Mouse (Mus musculus): Measurements from ENCODE around the gene Erbin.

Gene Erbin

DNA sequence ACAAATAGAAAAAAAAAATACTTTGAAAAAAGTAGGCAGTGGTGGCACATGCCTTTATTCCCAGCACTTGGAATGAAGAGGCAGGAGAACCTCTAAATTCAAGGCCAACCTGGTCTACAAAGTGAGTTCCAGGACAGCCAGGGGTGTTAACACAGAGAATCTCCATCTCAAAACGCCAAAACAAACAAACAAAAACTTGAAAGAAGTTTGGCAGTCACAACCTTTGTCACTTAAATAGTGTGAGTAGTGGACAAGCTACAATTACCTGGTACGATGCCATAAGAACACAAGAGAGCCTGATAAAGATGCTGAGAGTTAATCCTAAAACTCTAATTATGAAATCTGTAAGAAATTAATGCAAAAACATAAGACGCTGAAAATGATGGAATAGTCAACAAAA lies 8.0 kb downstream of the Erbin start:
- no peak for DNase-seq (ENCODE audit: low read depth, low spot score)

DNA sequence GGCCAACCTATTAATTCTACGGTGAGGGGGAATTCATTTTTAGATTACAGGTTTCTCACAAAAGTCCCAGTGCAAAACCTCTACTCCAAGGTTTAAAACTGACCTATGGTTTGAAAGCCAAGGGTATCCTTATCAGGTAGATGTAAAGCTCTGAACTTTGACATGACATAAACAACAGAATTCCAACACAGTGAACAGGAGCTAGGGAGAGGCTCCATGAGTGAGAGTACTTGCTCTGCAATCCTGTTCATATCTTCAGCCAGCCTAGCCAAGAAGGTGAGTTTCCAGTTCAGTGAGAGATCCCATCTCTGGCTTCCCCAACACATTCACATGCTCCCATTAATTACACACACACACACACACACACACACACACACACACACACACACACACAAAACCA lies 9.7 kb downstream of the Erbin start:
- DNase-seq (ENCODE audit: low read depth, low spot score) = no peak

DNA sequence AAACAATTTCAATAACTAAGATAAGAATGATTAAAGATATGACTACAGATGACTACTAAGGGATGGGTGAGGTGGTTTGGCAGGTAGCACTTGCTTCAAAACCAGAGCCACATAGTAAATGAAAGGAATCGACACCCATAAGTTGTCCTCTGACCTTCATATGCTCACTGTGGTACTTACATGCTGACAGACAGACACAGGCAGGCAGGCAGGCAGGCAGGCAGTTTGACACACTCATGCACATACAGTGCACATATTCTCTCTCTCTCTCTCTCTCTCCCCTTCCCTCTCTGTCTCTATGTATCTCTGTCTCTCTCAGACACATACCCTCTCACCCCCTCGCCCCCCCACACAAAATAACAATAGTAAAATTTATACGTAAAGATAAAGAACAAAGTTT lies 10.4 kb downstream of the Erbin start:
- no peak for DNase-seq (ENCODE audit: low read depth, low spot score)

DNA sequence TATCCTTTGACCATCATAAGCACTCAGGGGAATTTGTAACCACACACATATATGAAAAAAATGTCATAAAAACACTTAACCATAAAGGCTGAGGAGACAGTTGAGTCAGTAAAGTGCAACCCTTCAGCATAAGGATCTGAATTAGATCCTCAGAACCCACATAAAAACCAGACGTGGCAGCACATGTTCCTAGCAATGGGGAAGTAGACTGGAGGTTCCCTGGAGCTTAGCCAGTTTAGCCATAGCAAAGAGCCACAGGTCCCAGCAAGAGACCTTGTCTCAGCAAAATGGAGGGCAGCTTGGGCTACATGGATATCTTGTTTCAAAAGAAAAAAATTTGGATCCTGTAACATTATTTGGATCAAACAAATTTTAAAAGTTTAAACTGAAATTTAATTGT lies 20.3 kb downstream of the Erbin start:
- no peak for DNase-seq (ENCODE audit: low read depth, low spot score)

DNA sequence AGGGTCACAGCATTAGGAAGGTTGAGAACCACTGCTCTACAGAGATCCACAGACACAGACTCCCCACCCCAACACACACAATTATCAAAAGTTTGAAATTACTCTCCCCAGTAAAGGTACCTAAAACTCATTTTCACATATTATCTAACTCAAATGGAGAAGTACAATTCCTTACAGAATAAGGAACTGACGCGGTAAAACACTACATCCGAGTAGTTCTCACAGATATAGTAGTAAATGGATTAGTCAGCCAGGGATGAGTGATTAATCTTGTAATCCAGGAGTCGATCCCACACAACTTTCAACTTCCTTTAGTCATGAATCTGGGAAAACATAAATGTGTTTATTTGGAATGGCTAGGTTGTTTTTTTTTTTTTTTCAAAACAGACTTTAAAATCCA lies 22.7 kb downstream of the Erbin start:
- no peak for DNase-seq (ENCODE audit: low read depth, low spot score)

DNA sequence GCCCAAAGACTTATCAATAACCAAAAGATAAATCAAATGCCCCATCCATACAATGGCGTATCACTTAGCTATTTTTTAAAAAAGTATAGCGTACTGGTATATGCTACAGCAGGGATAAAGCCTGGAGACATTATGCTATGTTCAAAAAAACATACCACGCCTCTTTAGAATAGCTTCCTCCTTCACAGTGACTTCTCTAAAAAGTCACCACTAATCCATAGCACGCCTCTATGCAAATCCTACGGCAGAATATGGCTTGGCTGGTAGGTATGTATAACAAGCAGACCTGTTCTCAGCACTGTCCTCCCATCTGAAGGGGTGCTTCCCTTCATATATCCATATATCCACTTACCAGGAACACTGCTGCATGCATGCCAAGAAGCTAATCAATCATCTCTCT lies 27.2 kb downstream of the Erbin start:
- no peak for DNase-seq (ENCODE audit: low read depth, low spot score)

DNA sequence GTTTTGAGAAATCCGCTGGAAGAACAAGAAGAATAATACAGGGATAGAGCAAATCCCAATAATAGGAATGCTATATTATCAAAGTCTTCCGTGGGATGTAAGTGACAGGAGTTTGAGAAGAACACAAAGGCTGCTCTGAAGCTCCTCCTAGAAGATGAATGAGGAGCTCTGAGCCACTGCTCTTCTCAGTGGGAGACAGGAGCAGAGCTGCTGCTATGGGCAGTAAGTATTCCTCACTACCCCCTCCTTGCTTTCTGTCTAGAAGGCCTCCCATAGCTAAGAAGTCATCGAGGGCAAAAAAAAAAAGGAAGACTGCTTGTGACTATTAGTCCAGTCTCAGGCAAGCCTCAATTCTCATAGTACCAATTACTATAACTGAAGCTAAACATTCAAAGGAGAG lies 30.3 kb downstream of the Erbin start:
- no peak for DNase-seq (ENCODE audit: low read depth, low spot score)

DNA sequence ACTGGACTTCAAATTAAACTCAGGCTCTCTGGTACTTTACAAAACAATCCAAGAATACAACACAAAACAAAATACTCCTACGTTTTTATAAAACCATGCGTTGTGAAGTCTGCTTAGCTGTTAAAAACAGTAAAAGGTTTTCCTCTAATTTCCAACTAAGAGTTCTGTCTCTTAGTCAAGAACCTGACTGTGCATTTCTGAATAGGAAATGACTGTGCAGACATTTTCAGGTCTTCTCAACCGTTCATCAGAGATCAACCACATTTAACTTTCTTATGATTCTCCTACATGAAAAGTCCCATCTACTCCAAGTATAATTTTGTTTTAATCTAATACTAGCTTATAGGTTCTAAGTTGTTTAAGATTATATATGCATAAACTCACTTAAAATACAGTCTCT lies 33.8 kb downstream of the Erbin start:
- DNase-seq (ENCODE audit: low read depth, low spot score) = no peak

DNA sequence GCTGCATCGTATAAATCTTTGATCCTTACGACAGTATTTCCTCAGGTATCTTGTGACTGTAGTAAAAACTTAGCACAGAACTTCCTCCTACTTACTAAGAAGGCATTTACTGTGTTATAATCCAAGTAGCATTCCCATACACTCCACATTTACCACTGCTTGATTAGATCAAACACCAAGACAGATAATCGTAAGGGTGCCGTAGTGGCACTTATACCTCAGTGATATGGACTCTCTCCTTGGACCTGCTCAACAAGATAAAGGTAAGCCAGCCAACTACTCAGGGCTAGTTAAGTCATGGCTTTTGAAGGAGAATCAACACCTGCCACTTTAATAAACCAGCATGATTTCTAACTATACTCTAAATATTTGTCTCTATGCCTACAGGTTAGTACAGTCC lies 39.1 kb downstream of the Erbin start:
- DNase-seq (ENCODE audit: low read depth, low spot score) = no peak

DNA sequence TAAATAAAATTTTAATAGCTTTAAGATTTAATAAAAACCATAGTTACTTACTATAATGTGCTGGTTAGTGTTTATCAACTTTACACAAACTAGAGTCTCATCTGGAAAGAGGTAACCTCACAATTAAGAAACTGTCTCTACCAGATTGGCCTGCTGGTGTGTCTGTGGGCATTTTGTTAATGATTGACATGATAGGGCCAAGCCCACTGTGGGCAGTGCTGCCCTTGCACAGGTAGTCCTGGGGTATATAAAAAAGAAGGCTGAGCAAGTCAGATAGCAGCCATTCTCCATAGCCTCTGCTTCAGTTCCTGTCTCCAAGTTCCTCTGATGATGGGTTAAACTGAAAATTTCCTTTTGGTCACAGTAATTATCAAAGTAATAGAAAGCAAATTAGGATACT lies 43.6 kb downstream of the Erbin start:
- no peak for DNase-seq (ENCODE audit: low read depth, low spot score)

DNA sequence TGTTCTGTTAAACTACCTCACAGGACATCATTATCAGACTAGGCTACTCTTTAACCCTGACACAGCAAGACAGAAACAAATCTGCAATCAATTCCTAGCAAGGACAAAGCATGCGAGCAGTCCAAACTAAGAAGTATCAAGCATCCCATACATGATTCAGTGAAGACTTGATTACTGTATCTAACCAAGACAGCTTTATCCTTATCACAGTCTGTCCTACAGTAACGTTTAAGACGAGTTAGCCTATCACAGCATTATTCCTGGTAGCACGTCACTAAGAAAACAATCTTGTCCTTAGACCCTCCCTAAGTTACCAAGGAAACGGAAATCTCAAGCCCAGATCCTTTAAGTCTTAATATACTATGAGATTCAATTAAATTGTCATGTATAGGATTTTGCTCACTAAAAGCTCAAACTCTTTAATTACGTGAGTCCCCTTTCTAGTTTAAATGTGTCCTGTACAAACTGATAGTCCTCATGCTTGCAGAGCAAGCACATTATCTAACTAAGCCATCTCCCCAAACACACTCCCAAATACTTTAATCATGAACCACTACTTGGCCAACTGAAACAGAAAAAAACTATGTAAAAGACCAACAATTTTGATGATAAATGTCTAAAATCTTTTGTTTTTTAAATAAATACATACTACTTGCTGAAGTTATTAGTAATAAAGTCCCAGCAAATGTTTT lies 44.3 kb downstream of the Erbin start:
- no peak for DNase-seq (ENCODE audit: low read depth, low spot score)

DNA sequence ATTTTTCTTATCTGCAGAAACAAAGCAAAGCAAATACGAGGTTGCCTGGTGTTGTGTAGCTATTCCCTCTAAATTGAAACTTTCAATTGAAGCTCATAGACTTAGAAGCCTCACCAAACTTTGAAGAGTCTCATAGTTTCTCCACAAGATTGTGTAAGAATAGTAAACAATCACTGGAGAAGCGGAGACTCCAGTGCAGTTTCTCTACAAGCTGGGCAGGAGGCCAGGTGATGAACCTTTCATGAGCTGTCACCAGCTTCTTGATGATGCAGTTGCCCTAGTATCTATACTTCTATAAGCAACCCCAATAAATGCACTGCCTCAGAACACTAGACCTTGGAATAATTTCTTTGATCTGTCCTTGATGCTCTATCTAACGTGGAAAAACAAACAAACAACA lies 49.5 kb downstream of the Erbin start:
- no peak for DNase-seq (ENCODE audit: low read depth, low spot score)

DNA sequence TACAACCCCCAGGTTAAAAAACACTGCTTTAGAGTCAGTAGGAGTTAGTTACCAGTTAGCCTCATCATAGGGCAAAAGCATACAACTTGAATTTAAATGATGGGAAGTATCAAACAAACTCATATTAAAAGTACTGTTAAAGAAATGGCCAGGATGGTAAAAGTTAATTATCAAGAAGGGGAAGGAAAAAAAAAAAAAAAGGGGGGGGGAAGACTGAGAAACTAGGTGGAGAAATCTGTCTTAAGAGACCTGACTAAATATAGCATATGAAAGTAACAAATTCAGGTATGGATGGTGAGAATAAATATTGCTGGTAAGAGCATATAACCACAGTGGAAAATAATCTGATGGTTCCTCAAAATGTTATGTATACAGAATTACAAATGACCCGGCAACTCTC lies 50.2 kb downstream of the Erbin start:
- no peak for DNase-seq (ENCODE audit: low read depth, low spot score)

DNA sequence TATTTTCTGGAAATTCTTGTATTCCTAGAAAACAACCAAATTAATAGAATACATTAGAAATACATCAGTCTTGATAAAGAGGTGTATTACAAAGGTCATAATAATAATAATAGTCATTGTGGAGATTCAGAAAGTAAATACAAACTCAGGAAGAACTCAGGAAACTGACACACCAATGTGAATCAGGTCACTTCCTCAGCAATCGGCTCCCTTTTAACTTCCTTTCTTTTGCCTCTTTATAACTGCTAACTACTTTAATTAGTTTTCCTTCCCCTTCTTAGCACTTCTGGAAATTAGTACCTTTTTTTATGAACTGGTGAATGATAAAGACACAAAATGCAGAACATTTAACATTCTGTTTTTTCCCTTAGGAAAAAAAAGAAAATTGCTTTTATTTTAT lies 51.4 kb downstream of the Erbin start:
- no peak for DNase-seq (ENCODE audit: low read depth, low spot score)

DNA sequence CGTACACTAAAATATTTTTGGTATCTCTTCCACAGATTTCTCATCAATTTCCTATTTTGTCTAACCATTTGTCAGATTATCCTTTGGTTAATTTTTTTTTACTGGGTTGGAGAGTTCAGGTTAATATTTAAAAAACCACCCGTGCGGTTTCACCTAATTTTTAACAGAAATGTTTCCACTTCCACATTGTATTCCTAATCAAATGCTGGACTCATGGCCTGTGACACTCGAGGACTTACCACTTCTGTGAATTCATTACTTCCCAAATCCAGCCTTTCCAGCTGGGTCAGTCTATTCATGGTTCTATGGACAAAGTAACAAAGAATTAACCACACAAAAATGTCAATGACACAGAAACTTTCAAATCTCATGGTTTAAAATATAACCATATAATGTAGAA lies 58.3 kb downstream of the Erbin start:
- no peak for DNase-seq (ENCODE audit: low read depth, low spot score)

DNA sequence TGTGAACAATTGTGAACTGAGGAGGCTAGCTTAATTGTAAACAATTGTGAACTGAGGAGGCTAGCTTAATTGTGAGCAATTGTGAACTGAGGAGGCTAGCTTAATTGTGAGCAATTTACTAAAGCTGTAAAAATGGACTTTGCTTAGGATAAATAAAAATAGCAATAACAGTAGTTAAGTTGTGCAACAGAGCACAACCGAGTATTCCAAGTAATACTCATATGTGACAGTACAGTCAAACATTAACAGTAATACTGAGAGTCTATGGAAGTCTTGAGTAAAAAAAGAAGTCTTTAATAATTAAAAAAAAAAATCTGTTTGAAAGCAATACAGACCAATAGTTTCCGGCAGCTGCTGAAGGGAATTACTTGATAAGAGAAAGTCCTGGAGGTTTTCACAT lies 61.3 kb downstream of the Erbin start:
- no peak for DNase-seq (ENCODE audit: low read depth, low spot score)

DNA sequence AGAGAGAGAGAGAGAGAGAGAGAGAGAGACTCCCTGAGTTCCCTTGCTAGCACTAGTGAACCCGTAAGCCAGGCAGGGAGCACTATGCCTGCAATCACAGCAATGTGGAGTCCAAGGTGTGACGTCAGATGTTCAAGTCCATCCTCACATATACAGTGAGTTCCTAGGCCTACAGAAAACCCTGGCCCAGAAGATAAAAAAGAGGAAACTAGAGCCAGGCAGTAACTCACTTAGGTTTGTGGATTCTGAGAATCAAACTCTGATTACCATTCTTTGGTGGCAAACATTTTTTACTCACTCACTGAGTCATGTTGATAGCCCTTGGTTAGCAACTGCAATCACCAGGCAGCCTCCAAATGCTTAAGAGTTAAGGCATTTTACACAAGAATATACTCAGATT lies 72.7 kb downstream of the Erbin start:
- no peak for DNase-seq (ENCODE audit: low read depth, low spot score)

DNA sequence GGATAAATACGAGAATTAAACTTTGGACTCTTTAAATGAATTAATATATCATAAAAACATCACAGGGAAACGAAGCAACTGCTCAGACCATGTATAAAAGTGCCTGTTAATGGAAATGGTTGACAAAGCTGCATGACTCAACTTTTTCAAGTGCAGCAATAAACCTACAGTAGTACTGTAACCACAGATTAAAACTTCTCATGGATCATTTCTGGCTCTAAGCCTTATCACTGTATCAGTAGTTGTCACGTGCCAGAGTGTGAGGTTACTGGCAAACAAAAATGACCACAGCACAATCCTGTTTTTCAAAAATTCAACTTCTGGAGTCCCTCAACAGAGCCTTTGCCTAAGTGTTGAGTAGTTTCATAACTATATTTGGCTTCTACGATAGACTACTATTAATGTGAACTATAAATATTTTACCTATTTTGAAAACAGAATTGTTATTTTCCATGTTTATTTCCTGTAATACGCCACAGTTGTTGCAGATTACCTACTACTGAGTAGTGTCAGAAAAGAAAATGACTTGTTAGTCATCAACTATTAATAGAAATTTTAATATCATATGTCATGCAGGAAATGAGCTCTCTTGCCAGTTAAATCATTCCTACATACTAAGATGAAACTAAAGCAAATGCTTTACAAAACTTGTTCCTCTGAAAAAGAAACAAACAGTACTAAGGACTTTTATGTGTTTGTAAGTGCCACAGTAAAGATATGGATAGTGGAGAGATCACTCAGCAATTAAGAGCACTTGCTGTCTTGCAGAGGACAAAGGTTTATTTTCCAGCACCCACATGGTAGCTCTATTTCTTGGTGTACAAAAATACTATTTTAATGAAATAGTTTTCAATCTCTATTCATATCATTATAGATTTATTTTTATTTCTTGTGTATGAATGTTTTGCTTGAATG lies 78.8 kb downstream of the Erbin start:
- DNase-seq (ENCODE audit: low read depth, low spot score) = no peak

DNA sequence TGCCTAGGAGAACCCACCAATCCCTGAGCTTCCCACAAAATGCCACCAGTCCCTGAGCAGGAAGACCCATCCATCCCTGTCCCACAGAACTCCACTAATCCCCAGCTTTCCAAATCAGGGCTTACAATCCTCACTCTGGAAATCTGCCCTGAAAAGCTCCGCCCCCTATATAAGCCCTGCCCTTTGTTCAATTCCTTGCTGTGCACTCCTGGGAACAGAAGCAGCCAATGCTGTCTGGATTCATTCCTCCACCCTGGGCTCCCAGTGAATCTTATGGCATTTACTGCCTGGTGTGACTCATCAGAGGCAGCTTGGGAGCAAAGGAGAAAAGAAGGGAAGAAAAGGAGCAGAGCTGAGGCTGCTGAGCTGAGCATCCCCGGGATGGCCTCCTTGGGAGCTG lies 81.7 kb downstream of the Erbin start:
- DNase-seq (ENCODE audit: low read depth, low spot score) = no peak

DNA sequence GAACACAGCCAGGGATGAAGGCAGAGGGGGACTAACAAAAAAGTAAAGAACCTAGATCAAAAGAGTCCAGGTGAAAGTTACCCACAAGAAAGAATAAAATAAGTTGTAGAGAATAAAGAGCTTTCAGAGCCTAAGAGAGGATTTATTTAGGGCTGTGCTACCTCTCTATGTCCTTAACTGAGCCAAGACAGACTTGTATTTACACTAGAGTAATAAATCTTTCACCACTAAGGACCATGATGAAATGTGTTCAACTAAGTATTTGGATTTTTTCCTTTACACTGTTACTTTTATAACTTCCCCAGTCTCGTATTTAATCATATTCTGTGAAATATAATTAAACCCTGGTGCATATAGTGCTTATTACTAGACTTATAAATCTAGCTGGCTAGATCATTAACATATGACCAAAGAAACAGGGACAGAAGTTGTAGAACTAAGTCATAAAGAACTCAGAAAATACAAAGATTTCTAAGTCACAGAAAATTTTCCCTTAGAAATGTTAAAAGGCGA lies 90.6 kb downstream of the Erbin start:
- DNase-seq (ENCODE audit: low read depth, low spot score) = no peak

DNA sequence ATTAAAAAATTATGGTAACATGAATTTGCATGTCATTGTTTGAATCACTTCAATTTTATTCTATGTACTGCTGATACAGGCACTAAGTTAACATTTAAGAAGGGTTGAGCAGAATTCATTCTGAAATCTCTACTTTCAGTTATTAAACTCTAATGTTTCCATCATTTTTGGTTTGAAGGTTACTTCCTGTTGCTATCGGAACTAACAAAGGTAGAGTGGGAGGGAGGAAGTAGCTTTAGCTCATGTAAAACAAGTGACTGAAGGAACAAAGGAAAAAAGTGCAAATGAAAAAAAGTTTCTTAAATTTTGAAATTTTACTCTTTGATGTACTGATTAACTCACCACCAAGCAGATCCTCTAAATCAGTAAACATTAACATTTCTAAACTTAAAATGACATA lies 98.0 kb downstream of the Erbin start:
- DNase-seq (ENCODE audit: low read depth, low spot score) = no peak

DNA sequence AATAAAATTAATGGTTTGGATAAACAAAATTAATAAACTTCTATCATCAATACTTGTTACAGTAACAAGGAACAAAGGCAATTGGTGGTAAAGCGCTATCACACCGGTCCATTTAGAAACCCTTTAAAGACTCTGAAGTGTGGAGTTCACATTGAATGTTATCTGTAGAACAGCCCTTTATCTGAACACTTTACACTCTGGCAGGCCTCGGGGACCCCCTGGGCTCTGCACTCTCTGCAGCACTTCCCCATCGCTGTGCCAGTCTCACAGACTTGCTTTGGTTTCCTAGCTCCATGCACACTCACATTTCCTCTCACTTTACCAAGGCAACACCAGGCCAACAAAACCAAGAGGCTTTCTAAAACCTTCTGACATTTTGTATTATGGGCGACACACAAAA lies 100.9 kb downstream of the Erbin start:
- DNase-seq (ENCODE audit: low read depth, low spot score) = no peak

DNA sequence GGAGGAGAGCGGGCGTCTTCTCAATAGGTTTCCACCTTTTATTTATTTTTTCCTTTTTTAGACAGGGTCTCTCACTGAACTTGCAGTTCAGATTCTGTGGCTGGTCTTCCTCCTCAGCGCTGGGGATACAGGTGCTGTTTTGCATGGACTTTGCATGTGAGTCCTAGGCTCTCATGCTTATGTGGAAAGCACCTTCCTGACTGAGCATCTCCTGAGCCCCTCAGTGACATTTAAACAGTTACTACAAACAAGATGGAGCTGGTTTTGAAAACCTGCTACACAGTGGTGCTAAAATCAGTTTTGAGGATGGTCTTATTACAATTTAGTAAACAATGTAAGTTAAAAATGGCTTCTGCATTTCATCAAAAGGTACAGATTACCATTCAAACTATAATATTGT lies 102.4 kb downstream of the Erbin start:
- no peak for DNase-seq (ENCODE audit: low read depth, low spot score)

Measured in retina, postnatal 7 days (tissue).